Comparison of ENCODE assay signal across 8 mouse cellular contexts in genomic region chr13:67173723-67174055, GRCm38 (mm10). TPM values are rescaled to one million over a fixed set of nuclear protein-coding genes. Genes with fewer than 3 reads are reported as not detected.
A peak's percentile ranks its signal among the peaks of the same experiment; 100 is the strongest.
DNase-seq lines count a peak whose midpoint lies in the region; ATAC-seq lines count a peak whose summit lies in the region.

No protein-coding gene starts in this region.

- 30% methylated on average over 5 of the region's 5 CpGs for WGBS in limb, embryonic 11.5 days
- WGBS in stomach, embryonic 14.5 days = 8% methylated on average over 5 of the region's 5 CpGs

- no peaks in the 10 kb centered on the region for H3K9me3 ChIP-seq in megakaryocyte, embryonic 14.5 days
- no peaks in the 10 kb centered on the region for H3K9me3 ChIP-seq in limb, embryonic 11.5 days (ENCODE audit: control insufficient read depth, low read length)
- H3K9me3 ChIP-seq in stomach, embryonic 14.5 days (ENCODE audit: control insufficient read depth, low read depth, low read length) = no peaks in the 10 kb centered on the region

- H3K4me2 ChIP-seq in limb, embryonic 11.5 days (ENCODE audit: low read depth, severe bottlenecking) = peak overlapping the region; percentile 47
- H3K4me2 ChIP-seq in stomach, embryonic 14.5 days (replicated peaks; ENCODE audit: low read depth, low read length) = peak overlapping the region; percentile 53

- peak; percentile 13 for DNase-seq in adrenal gland, adult 2 months
- DNase-seq in adrenal gland, adult 18-20 months (ENCODE audit: low spot score in 2 of 2) = no peak
- no peak for DNase-seq in limb, embryonic 11.5 days (ENCODE audit: low spot score)
- no peak for DNase-seq in frontal cortex, postnatal 10 days (ENCODE audit: low spot score in 2 of 2)
- no peak for DNase-seq in left cerebral cortex, adult 9 months (ENCODE audit: low spot score in 2 of 2)

- H3K36me3 ChIP-seq in megakaryocyte, embryonic 14.5 days (replicated peaks; ENCODE audit: low read length) = peaks cover 3% of the 10 kb centered on the region
- no peaks in the 10 kb centered on the region for H3K36me3 ChIP-seq in limb, embryonic 11.5 days (ENCODE audit: control insufficient read depth, insufficient read depth, low read length)
- H3K36me3 ChIP-seq in stomach, embryonic 14.5 days (ENCODE audit: control insufficient read depth, insufficient read depth, low read length) = 0 out of 2 replicates have a peak, but pooled peaks cover 3% of the 10 kb centered on the region

- H3K9ac ChIP-seq in limb, embryonic 11.5 days (ENCODE audit: low read length) = no peak overlapping the region; the same call in 1 of the 2 replicates
- H3K9ac ChIP-seq in stomach, embryonic 14.5 days (replicated peaks; ENCODE audit: low read depth, low read length) = peak overlapping the region; percentile 45; the same call in 1 of the 2 replicates

- H3K27ac ChIP-seq in limb, embryonic 11.5 days (replicated peaks; ENCODE audit: low read depth, low read length) = no peak overlapping the region
- no peak overlapping the region for H3K27ac ChIP-seq in stomach, embryonic 14.5 days (ENCODE audit: low read length)

- H3K4me3 ChIP-seq in megakaryocyte, embryonic 14.5 days (replicated peaks) = peak overlapping the region; percentile 84
- peak overlapping the region; percentile 42 for H3K4me3 ChIP-seq in limb, embryonic 11.5 days (ENCODE audit: low read depth, low read length)
- H3K4me3 ChIP-seq in stomach, embryonic 14.5 days (ENCODE audit: low read depth, low read length) = peak overlapping the region; percentile 51

- peaks cover 6% of the 10 kb centered on the region; the same call in 1 of the 2 replicates for H3K4me1 ChIP-seq in megakaryocyte, embryonic 14.5 days
- H3K4me1 ChIP-seq in limb, embryonic 11.5 days (ENCODE audit: control insufficient read depth, insufficient read depth, low read length) = no peaks in the 10 kb centered on the region
- H3K4me1 ChIP-seq in stomach, embryonic 14.5 days (ENCODE audit: control insufficient read depth, insufficient read depth, low read length) = no peaks in the 10 kb centered on the region

- ATAC-seq in megakaryocyte, adult 5-6 weeks (ENCODE audit: poor library complexity, severe bottlenecking) = no peak
- 0 out of 2 replicates have a peak, but pooled peaks have one; percentile 5 for ATAC-seq in limb, embryonic 11.5 days (ENCODE audit: insufficient number of reproducible peaks, low FRiP score, low TSS enrichment, low read depth)
- no peak for ATAC-seq in stomach, embryonic 14.5 days (ENCODE audit: insufficient number of reproducible peaks, insufficient read depth, low FRiP score, low read depth)

- H3K27me3 ChIP-seq in megakaryocyte, embryonic 14.5 days (replicated peaks) = no peaks in the 10 kb centered on the region
- no peaks in the 10 kb centered on the region for H3K27me3 ChIP-seq in limb, embryonic 11.5 days (ENCODE audit: control insufficient read depth, insufficient read depth, low read length)
- H3K27me3 ChIP-seq in stomach, embryonic 14.5 days (ENCODE audit: control insufficient read depth, insufficient read depth, low read length) = no peaks in the 10 kb centered on the region

RNA-seq across cellular contexts. Expression of gene Rsl1, which starts 0.7 kb away (rescaled TPM):
- total RNA-seq in adrenal gland, adult 2 months (2021) = 1 to 10 TPM; 5.6 to 6.0 TPM
- polyA plus RNA-seq in adrenal gland, adult 2 months (2012; rRNA removed) = 0.36 and 0.73 TPM in 2 replicates
- 1 to 10 TPM; 7.9 TPM for total RNA-seq in adrenal gland, adult 18-20 months (2021)
- 0.13 TPM in 1 of 2 replicates, not detected in the other for polyA plus RNA-seq in megakaryocyte, embryonic 14.5 days (2012; ENCODE audit: insufficient read depth, low replicate concordance)
- total RNA-seq in megakaryocyte, adult 5-6 weeks (2015) = 6.5 and 7.5 TPM in 2 replicates
- total RNA-seq in megakaryocyte, adult 5-6 weeks (2017) = 5.0 and 5.4 TPM in 2 replicates
- 6.0 and 7.3 TPM in 2 replicates for polyA plus RNA-seq in limb, embryonic 11.5 days (2014; fragmentation: Nextera tagmentation; extraction: Ambion mirVana)
- polyA plus RNA-seq in stomach, embryonic 14.5 days (2014; fragmentation: Nextera tagmentation; extraction: Ambion mirVana) = 6.1 and 6.4 TPM in 2 replicates

RNA-seq across cellular contexts. Expression of gene Zfp455, which starts 20.6 kb away (rescaled TPM):
- 1 to 10 TPM; 1.9 to 2.4 TPM for total RNA-seq in adrenal gland, adult 2 months (2021)
- polyA plus RNA-seq in adrenal gland, adult 2 months (2012; rRNA removed) = not detected in 2 replicates
- total RNA-seq in adrenal gland, adult 18-20 months (2021) = 1 to 10 TPM; 1.6 to 1.8 TPM
- polyA plus RNA-seq in megakaryocyte, embryonic 14.5 days (2012; ENCODE audit: insufficient read depth, low replicate concordance) = 0.04 TPM in 1 of 2 replicates, not detected in the other
- total RNA-seq in megakaryocyte, adult 5-6 weeks (2015) = 2.7 and 3.6 TPM in 2 replicates
- total RNA-seq in megakaryocyte, adult 5-6 weeks (2017) = 1.7 and 2.4 TPM in 2 replicates
- 1.3 and 2.1 TPM in 2 replicates for polyA plus RNA-seq in limb, embryonic 11.5 days (2014; fragmentation: Nextera tagmentation; extraction: Ambion mirVana)
- 1.8 and 2.2 TPM in 2 replicates for polyA plus RNA-seq in stomach, embryonic 14.5 days (2014; fragmentation: Nextera tagmentation; extraction: Ambion mirVana)

RNA-seq across cellular contexts. Expression of gene Zfp759, which starts 52.2 kb away (rescaled TPM):
- 1 to 10 TPM; 4.1 to 4.7 TPM for total RNA-seq in adrenal gland, adult 2 months (2021)
- polyA plus RNA-seq in adrenal gland, adult 2 months (2012; rRNA removed) = 0.03 TPM in 1 of 2 replicates, not detected in the other
- 1 to 10 TPM; 3.4 to 3.5 TPM for total RNA-seq in adrenal gland, adult 18-20 months (2021)
- polyA plus RNA-seq in megakaryocyte, embryonic 14.5 days (2012; ENCODE audit: insufficient read depth, low replicate concordance) = 0.04 TPM in 1 of 2 replicates, not detected in the other
- total RNA-seq in megakaryocyte, adult 5-6 weeks (2015) = 2.1 and 2.9 TPM in 2 replicates
- 3.1 and 4.2 TPM in 2 replicates for total RNA-seq in megakaryocyte, adult 5-6 weeks (2017)
- polyA plus RNA-seq in limb, embryonic 11.5 days (2014; fragmentation: Nextera tagmentation; extraction: Ambion mirVana) = 2.3 and 3.1 TPM in 2 replicates
- 2.3 and 3.0 TPM in 2 replicates for polyA plus RNA-seq in stomach, embryonic 14.5 days (2014; fragmentation: Nextera tagmentation; extraction: Ambion mirVana)

RNA-seq across cellular contexts. Expression of gene Rslcan18, which starts 57.6 kb away (rescaled TPM):
- total RNA-seq in adrenal gland, adult 2 months (2021) = 1 to 10 TPM in 1 of 2 experiments, under 1 TPM in 1; 0.52 to 2.0 TPM
- 0.04 and 0.06 TPM in 2 replicates for polyA plus RNA-seq in adrenal gland, adult 2 months (2012; rRNA removed)
- total RNA-seq in adrenal gland, adult 18-20 months (2021) = 1 to 10 TPM; 1.1 to 1.2 TPM
- polyA plus RNA-seq in megakaryocyte, embryonic 14.5 days (2012; ENCODE audit: insufficient read depth, low replicate concordance) = not detected in 2 replicates
- total RNA-seq in megakaryocyte, adult 5-6 weeks (2015) = 0.78 and 0.85 TPM in 2 replicates
- total RNA-seq in megakaryocyte, adult 5-6 weeks (2017) = 0.22 TPM in 1 of 2 replicates, not detected in the other
- polyA plus RNA-seq in limb, embryonic 11.5 days (2014; fragmentation: Nextera tagmentation; extraction: Ambion mirVana) = 0.34 and 0.41 TPM in 2 replicates
- polyA plus RNA-seq in stomach, embryonic 14.5 days (2014; fragmentation: Nextera tagmentation; extraction: Ambion mirVana) = 0.51 and 0.64 TPM in 2 replicates
